Mouse (Mus musculus): Measurements from ENCODE around the gene Apool. TPM values are rescaled to one million over a fixed set of nuclear protein-coding genes. Genes with fewer than 3 reads are reported as not detected.

The Apool gene
- polyA plus RNA-seq (2014; fragmentation: Nextera tagmentation; extraction: Ambion mirVana), result 13.3 and 17.6 TPM in 2 replicates

GRCm38 (mm10) chrX:112310804-112311530 lies at the start of gene Apool:
Gene Apool, plus strand, starts transcription at chrX:112311334.
- Histone ChIP-seq H3K9me3 (ENCODE audit: control insufficient read depth, low read length) (no peaks in the 10 kb centered on the region), H3K27ac (ENCODE audit: low read depth, low read length) (no peak within 1 kb of the TSS), H3K36me3 (ENCODE audit: control insufficient read depth, insufficient read depth, low read length) (no peaks in the 10 kb centered on the region), H3K9ac (replicated peaks; ENCODE audit: low read depth, low read length) (peak within 1 kb of the TSS; percentile 48; the same call in 1 of the 2 replicates), H3K27me3 (ENCODE audit: control insufficient read depth, insufficient read depth, low read length) (no peaks in the 10 kb centered on the region), H3K4me3 (ENCODE audit: low read depth, low read length) (peak within 1 kb of the TSS; percentile 46), H3K4me1 (ENCODE audit: control insufficient read depth, insufficient read depth, low read length) (no peaks in the 10 kb centered on the region), H3K4me2 (ENCODE audit: low read depth, low read length) (peak within 1 kb of the TSS; percentile 45)
- 25% methylated on average over 18 of the region's 18 CpGs for WGBS
- ATAC-seq (ENCODE audit: low read depth), result peak; percentile 98

- no peaks in the 10 kb centered on the region for H3K4me1 ChIP-seq (ENCODE audit: control insufficient read depth, insufficient read depth, low read length)
- no peak for ATAC-seq (ENCODE audit: low read depth)
- no peaks in the 10 kb centered on the region for H3K36me3 ChIP-seq (ENCODE audit: control insufficient read depth, insufficient read depth, low read length)
- no peak overlapping the region for H3K4me2 ChIP-seq (ENCODE audit: low read depth, low read length)
- 59% methylated on average over 1 of the region's 1 CpGs for WGBS
- no peak overlapping the region for H3K27ac ChIP-seq (ENCODE audit: low read depth, low read length)
- H3K4me3 ChIP-seq (ENCODE audit: low read depth, low read length), result no peak overlapping the region
- no peaks in the 10 kb centered on the region for H3K27me3 ChIP-seq (ENCODE audit: control insufficient read depth, insufficient read depth, low read length)
- no peak overlapping the region for H3K9ac ChIP-seq (replicated peaks; ENCODE audit: low read depth, low read length)
- no peaks in the 10 kb centered on the region for H3K9me3 ChIP-seq (ENCODE audit: control insufficient read depth, low read length)
Measured at GRCm38 (mm10) chrX:112273550-112273949, 37.6 kb upstream of the Apool start.

- Histone ChIP-seq H3K9me3 (ENCODE audit: control insufficient read depth, low read length) (no peaks in the 10 kb centered on the region), H3K4me2 (ENCODE audit: low read depth, low read length) (peak overlapping the region; percentile 45), H3K36me3 (ENCODE audit: control insufficient read depth, insufficient read depth, low read length) (no peaks in the 10 kb centered on the region), H3K4me3 (ENCODE audit: low read depth, low read length) (peak overlapping the region; percentile 46), H3K27ac (ENCODE audit: low read depth, low read length) (no peak overlapping the region), H3K9ac (replicated peaks; ENCODE audit: low read depth, low read length) (peak overlapping the region; percentile 48; the same call in 1 of the 2 replicates), H3K27me3 (ENCODE audit: control insufficient read depth, insufficient read depth, low read length) (no peaks in the 10 kb centered on the region), H3K4me1 (ENCODE audit: control insufficient read depth, insufficient read depth, low read length) (no peaks in the 10 kb centered on the region)
- 13% methylated on average over 12 of the region's 12 CpGs for WGBS
- peak; percentile 78 for ATAC-seq (ENCODE audit: low read depth)
Measured at GRCm38 (mm10) chrX:112311531-112311887, 375 bp downstream of the Apool start.

- Histone ChIP-seq H3K36me3 (ENCODE audit: control insufficient read depth, insufficient read depth, low read length) (no peaks in the 10 kb centered on the region), H3K27ac (ENCODE audit: low read depth, low read length) (no peak overlapping the region), H3K9ac (replicated peaks; ENCODE audit: low read depth, low read length) (no peak overlapping the region), H3K4me1 (ENCODE audit: control insufficient read depth, insufficient read depth, low read length) (no peaks in the 10 kb centered on the region), H3K4me3 (ENCODE audit: low read depth, low read length) (peak overlapping the region; percentile 46; the same call in 1 of the 2 replicates), H3K9me3 (ENCODE audit: control insufficient read depth, low read length) (no peaks in the 10 kb centered on the region), H3K4me2 (ENCODE audit: low read depth, low read length) (peak overlapping the region; percentile 45), H3K27me3 (ENCODE audit: control insufficient read depth, insufficient read depth, low read length) (no peaks in the 10 kb centered on the region)
- no peak for ATAC-seq (ENCODE audit: low read depth)
- WGBS, result 54% methylated on average over 1 of the region's 1 CpGs
Measured at GRCm38 (mm10) chrX:112312094-112312493, 960 bp downstream of the Apool start.

DNA sequence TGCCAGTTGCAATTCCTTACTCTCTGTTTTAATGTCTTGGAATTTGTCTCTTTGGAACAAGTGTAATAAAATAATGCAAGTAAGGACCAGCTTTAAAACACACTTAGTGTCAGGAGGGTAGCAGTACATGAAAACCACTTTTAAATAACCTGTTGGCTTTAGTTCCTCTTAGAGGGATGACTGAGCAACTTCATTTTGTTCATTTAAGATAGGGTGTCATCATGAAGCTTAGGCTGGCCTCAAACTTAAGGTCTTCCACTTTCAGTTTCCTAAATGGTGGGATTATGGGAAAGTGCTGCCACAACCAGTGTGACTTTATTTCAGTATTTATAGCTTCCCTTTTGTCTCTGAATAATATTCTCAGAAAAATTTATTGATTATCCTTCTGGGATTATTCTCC lies 9.1 kb downstream of the Apool start:
- no peak overlapping the region for H3K9ac ChIP-seq (replicated peaks; ENCODE audit: low read depth, low read length)
- H3K36me3 ChIP-seq (ENCODE audit: control insufficient read depth, insufficient read depth, low read length), result no peaks in the 10 kb centered on the region
- no peak for ATAC-seq (ENCODE audit: low read depth)
- no peak overlapping the region for H3K27ac ChIP-seq (ENCODE audit: low read depth, low read length)
- H3K4me1 ChIP-seq (ENCODE audit: control insufficient read depth, insufficient read depth, low read length), result no peaks in the 10 kb centered on the region
- no peak overlapping the region for H3K4me3 ChIP-seq (ENCODE audit: low read depth, low read length)
- H3K27me3 ChIP-seq (ENCODE audit: control insufficient read depth, insufficient read depth, low read length), result no peaks in the 10 kb centered on the region
- H3K9me3 ChIP-seq (ENCODE audit: control insufficient read depth, low read length), result no peaks in the 10 kb centered on the region
- H3K4me2 ChIP-seq (ENCODE audit: low read depth, low read length), result no peak overlapping the region

GRCm38 (mm10) chrX:112339486-112339885 lies 28.4 kb downstream of the Apool start:
- Histone ChIP-seq H3K9ac (replicated peaks; ENCODE audit: low read depth, low read length) (no peak overlapping the region), H3K27ac (ENCODE audit: low read depth, low read length) (no peak overlapping the region), H3K36me3 (ENCODE audit: control insufficient read depth, insufficient read depth, low read length) (no peaks in the 10 kb centered on the region), H3K4me1 (ENCODE audit: control insufficient read depth, insufficient read depth, low read length) (no peaks in the 10 kb centered on the region), H3K27me3 (ENCODE audit: control insufficient read depth, insufficient read depth, low read length) (no peaks in the 10 kb centered on the region), H3K4me3 (ENCODE audit: low read depth, low read length) (no peak overlapping the region), H3K4me2 (ENCODE audit: low read depth, low read length) (no peak overlapping the region), H3K9me3 (ENCODE audit: control insufficient read depth, low read length) (no peaks in the 10 kb centered on the region)
- ATAC-seq (ENCODE audit: low read depth), result no peak
- 90% methylated on average over 3 of the region's 3 CpGs for WGBS

DNA sequence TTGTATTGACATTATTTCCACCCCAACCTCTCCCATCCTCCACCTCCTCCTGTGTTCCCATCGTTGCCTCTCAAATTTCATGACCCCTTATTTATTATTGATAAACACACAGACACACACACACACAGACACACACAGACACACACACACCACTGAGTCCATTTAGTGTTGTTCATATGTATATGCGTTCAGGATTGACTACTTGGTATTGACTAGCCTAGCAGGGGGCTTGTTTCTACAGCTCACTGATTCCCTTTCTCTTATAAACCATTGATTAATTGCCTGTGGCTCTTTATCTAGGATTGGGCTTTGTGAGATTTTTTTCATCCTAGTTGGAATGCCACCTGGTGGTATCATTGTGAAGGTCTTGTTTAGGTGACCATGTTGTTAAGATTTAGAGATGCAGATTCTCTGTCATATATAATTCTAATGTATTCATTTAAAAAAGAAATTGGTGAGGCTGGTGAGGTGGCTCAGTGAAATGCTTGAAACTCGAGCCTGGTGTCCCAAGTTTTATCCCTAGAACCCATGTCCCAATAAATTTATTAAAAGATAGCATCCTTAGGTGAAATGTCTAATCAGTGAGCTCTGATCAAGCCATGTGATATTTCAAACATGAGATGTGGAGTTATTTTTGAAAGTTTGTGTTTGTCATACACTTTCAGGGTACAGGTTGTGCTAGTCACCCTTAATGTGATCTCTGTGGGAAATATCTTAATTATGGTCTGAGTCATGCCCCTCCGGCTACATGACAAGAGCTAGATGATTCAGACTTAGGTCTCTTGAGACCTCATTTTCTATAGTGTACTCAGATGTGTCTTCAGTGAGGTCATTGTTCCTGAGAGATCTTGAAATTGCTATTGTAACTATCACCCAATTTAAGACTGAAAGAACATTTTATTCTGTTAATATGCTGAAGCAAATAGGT lies 36.6 kb downstream of the Apool start:
- H3K4me3 ChIP-seq (ENCODE audit: low read depth, low read length), result no peak overlapping the region
- no peaks in the 10 kb centered on the region for H3K36me3 ChIP-seq (ENCODE audit: control insufficient read depth, insufficient read depth, low read length)
- peak; percentile 65; the same call in 1 of the 2 replicates for ATAC-seq (ENCODE audit: low read depth)
- H3K9ac ChIP-seq (replicated peaks; ENCODE audit: low read depth, low read length), result no peak overlapping the region
- no peak overlapping the region for H3K4me2 ChIP-seq (ENCODE audit: low read depth, low read length)
- H3K27me3 ChIP-seq (ENCODE audit: control insufficient read depth, insufficient read depth, low read length), result no peaks in the 10 kb centered on the region
- no peaks in the 10 kb centered on the region for H3K9me3 ChIP-seq (ENCODE audit: control insufficient read depth, low read length)
- no peaks in the 10 kb centered on the region for H3K4me1 ChIP-seq (ENCODE audit: control insufficient read depth, insufficient read depth, low read length)
- WGBS, result 41% methylated on average over 4 of the region's 4 CpGs
- no peak overlapping the region for H3K27ac ChIP-seq (ENCODE audit: low read depth, low read length)

DNA sequence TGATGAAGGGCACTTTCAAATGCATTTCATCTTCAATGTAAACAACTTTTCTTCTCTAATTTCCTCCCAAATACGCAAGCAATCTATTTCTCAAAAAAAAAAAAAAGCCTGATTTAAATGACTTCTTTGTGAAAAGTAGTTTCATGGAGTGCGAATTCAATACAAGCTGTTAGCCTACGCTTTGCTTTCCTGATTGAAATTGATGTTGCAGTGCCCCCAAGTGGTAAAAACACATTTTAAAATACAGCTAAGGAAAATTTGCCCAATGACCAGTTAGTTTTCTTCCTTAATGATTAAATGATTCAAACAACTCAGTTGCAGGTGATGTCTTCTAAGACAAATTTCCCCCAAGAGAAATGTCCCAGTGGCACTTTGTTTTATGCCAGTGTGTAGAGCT lies 37.3 kb downstream of the Apool start:
- Histone ChIP-seq H3K9ac (replicated peaks; ENCODE audit: low read depth, low read length) (no peak overlapping the region), H3K4me3 (ENCODE audit: low read depth, low read length) (no peak overlapping the region), H3K4me2 (ENCODE audit: low read depth, low read length) (no peak overlapping the region), H3K27ac (ENCODE audit: low read depth, low read length) (no peak overlapping the region), H3K36me3 (ENCODE audit: control insufficient read depth, insufficient read depth, low read length) (no peaks in the 10 kb centered on the region), H3K4me1 (ENCODE audit: control insufficient read depth, insufficient read depth, low read length) (no peaks in the 10 kb centered on the region), H3K9me3 (ENCODE audit: control insufficient read depth, low read length) (no peaks in the 10 kb centered on the region), H3K27me3 (ENCODE audit: control insufficient read depth, insufficient read depth, low read length) (no peaks in the 10 kb centered on the region)
- 27% methylated on average over 3 of the region's 3 CpGs for WGBS
- no peak for ATAC-seq (ENCODE audit: low read depth)

- no peaks in the 10 kb centered on the region for H3K4me1 ChIP-seq (ENCODE audit: control insufficient read depth, insufficient read depth, low read length)
- no peak overlapping the region for H3K9ac ChIP-seq (replicated peaks; ENCODE audit: low read depth, low read length)
- no peaks in the 10 kb centered on the region for H3K9me3 ChIP-seq (ENCODE audit: control insufficient read depth, low read length)
- no peaks in the 10 kb centered on the region for H3K27me3 ChIP-seq (ENCODE audit: control insufficient read depth, insufficient read depth, low read length)
- 48% methylated on average over 4 of the region's 4 CpGs for whole genome bisulfite sequencing
- no peak overlapping the region for H3K27ac ChIP-seq (ENCODE audit: low read depth, low read length)
- no peak for ATAC-seq (ENCODE audit: low read depth)
- H3K4me3 ChIP-seq (ENCODE audit: low read depth, low read length), result no peak overlapping the region
- no peak overlapping the region for H3K4me2 ChIP-seq (ENCODE audit: low read depth, low read length)
- H3K36me3 ChIP-seq (ENCODE audit: control insufficient read depth, insufficient read depth, low read length), result no peaks in the 10 kb centered on the region
Measured at GRCm38 (mm10) chrX:112368426-112368825, 57.3 kb downstream of the Apool start.
